Mouse (Mus musculus) ES-Bruce4 (cell line): Measurements from ENCODE around the gene Slc35e4.

Experiments
- CTCF ChIP-seq: IDR thresholded peaks from one replicate; pipeline ENCODE4 v1.8.1; 2011; ENCODE audit warnings: low read depth, low read length
- EP300 ChIP-seq: IDR thresholded peaks from 2 replicates; pipeline ENCODE4 v1.6.1; 2011; ENCODE audit warnings: low read depth, low read length; ENCODE audit not compliant: insufficient read depth
- POLR2A ChIP-seq: IDR thresholded peaks from one replicate; pipeline ENCODE4 v1.8.1; 2011; ENCODE audit warnings: low read length; ENCODE audit not compliant: insufficient read depth

- TF ChIP-seq CTCF, result no peak
- TF ChIP-seq EP300, result no peak
- no peak for TF ChIP-seq POLR2A
Measured at GRCm38 (mm10) chr11:3946386-3946785, 31.9 kb upstream of the Slc35e4 start.
